Mouse (Mus musculus) hindbrain, embryonic 13.5 days (tissue): ENCODE measurements at regions not wholly inside any gene's neighbourhood (a gene's known extent, or its start where the extent isn't known, plus 50 kb on each side); places are given as distances from the start of the nearest gene placed in this dataset.

ENCODE experiments used
- ATAC-seq: fragments of 200-750 bp; cut with Nextera tagmentation; 2 replicates; pipeline ENCODE4 v1.8.0; 2017; ENCODE audit warnings: moderate TSS enrichment; ENCODE audit not compliant: low FRiP score
- H3K27ac ChIP-seq: fragments of 300-500 bp; sonication (generic); 2 replicates; pipeline ENCODE4 v1.5.1; 2015; ENCODE audit warnings: inconsistent platforms, mild to moderate bottlenecking, moderate library complexity
- H3K27me3 ChIP-seq: fragments of 300-500 bp; sonication (generic); 2 replicates; pipeline ENCODE4 v1.6.1; 2015; ENCODE audit warnings: mild to moderate bottlenecking, inconsistent platforms
- H3K36me3 ChIP-seq: fragments of 300-500 bp; sonication (generic); 2 replicates; pipeline ENCODE4 v1.6.1; 2015; ENCODE audit warnings: mild to moderate bottlenecking, inconsistent platforms
- H3K4me1 ChIP-seq: fragments of 300-500 bp; sonication (generic); replicated peaks from 2 replicates; pipeline ENCODE4 v1.6.1; 2015; ENCODE audit warnings: inconsistent platforms
- H3K4me2 ChIP-seq: fragments of 300-500 bp; sonication (generic); 2 replicates; pipeline ENCODE4 v1.6.1; 2015; ENCODE audit warnings: inconsistent platforms, mild to moderate bottlenecking, moderate library complexity
- H3K4me3 ChIP-seq: fragments of 300-500 bp; sonication (generic); 2 replicates; pipeline ENCODE4 v1.5.1; 2015; ENCODE audit warnings: mild to moderate bottlenecking, inconsistent platforms
- H3K9ac ChIP-seq: fragments of 300-500 bp; sonication (generic); 2 replicates; pipeline ENCODE4 v1.6.1; 2015; ENCODE audit warnings: mild to moderate bottlenecking, inconsistent platforms
- H3K9me3 ChIP-seq: fragments of 300-500 bp; sonication (generic); 2 replicates; pipeline ENCODE4 v1.6.1; 2016; ENCODE audit warnings: inconsistent platforms
- WGBS: fragments of 180-500 bp; shearing (Covaris S2); methylation state at CpG from one replicate; pipeline ENCODE4 v1.1.7; 2015; 5-methylcytosine and 5-hydroxymethylcytosine counted together

DNA sequence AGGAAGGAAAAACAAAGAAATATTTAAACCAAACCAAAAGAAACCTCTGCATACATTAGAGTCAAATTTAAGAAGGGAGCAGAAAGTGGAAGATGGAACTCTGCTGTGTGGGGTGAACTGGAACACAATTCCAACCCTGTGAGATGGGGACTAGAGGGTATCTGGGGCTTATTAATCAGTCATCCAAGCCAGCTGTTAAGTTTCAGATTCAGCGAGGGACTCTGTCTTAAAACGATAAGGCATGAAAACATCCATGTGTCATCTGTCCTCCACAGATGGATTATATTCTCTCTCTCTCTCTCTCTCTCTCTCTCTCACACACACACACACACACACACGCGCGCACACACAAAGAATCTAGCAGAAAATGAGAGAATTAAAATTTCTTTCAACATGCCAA is 147.6 kb upstream of the Marcks start:
- H3K9ac ChIP-seq, result no peak overlapping the region
- no peaks in the 10 kb centered on the region for H3K27me3 ChIP-seq
- no peaks in the 10 kb centered on the region for H3K9me3 ChIP-seq
- no peak overlapping the region for H3K4me3 ChIP-seq
- no peaks in the 10 kb centered on the region for H3K4me1 ChIP-seq
- no peak for ATAC-seq
- no peak overlapping the region for H3K4me2 ChIP-seq
- no peak overlapping the region for H3K27ac ChIP-seq
- no peaks in the 10 kb centered on the region for H3K36me3 ChIP-seq
- 85% methylated on average over 5 of the region's 5 CpGs for WGBS

DNA sequence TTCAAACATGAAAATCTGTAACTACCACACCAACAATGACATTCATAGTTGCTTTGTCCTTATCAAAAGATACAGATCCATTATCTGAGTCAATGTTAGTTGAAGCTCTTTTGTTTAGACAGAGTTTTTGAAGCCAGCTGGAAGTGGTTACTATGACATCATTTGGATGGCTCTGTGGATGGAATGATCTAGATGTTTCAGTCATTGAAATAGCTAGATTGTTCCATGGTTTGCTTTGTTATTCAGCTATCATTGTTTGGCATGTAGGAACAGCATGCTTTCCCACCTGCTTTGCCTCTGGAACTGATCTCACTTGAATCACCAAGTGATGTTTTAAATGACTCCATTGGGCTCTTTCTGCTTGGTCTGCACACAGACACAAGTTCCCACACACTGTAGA is 144.2 kb upstream of the Marcks start:
- H3K4me1 ChIP-seq, result no peaks in the 10 kb centered on the region

GRCm38 (mm10) chr10:37280823-37281222 is 142.1 kb upstream of the Marcks start:
- Histone ChIP-seq H3K4me1 (no peaks in the 10 kb centered on the region), H3K27me3 (no peaks in the 10 kb centered on the region), H3K9ac (no peak overlapping the region), H3K36me3 (no peaks in the 10 kb centered on the region), H3K9me3 (no peaks in the 10 kb centered on the region), H3K4me3 (no peak overlapping the region), H3K4me2 (no peak overlapping the region), H3K27ac (no peak overlapping the region)
- WGBS, result 90% methylated on average over 4 of the region's 4 CpGs
- ATAC-seq, result no peak

More for the DNA sequence above, 144.2 kb upstream of the Marcks start:
- ATAC-seq, result no peak
- H3K27me3 ChIP-seq, result no peaks in the 10 kb centered on the region
- H3K9ac ChIP-seq, result no peak overlapping the region
- no peaks in the 10 kb centered on the region for H3K9me3 ChIP-seq
- no peak overlapping the region for H3K4me3 ChIP-seq
- H3K4me2 ChIP-seq, result no peak overlapping the region
- no peak overlapping the region for H3K27ac ChIP-seq
- no peaks in the 10 kb centered on the region for H3K36me3 ChIP-seq

DNA sequence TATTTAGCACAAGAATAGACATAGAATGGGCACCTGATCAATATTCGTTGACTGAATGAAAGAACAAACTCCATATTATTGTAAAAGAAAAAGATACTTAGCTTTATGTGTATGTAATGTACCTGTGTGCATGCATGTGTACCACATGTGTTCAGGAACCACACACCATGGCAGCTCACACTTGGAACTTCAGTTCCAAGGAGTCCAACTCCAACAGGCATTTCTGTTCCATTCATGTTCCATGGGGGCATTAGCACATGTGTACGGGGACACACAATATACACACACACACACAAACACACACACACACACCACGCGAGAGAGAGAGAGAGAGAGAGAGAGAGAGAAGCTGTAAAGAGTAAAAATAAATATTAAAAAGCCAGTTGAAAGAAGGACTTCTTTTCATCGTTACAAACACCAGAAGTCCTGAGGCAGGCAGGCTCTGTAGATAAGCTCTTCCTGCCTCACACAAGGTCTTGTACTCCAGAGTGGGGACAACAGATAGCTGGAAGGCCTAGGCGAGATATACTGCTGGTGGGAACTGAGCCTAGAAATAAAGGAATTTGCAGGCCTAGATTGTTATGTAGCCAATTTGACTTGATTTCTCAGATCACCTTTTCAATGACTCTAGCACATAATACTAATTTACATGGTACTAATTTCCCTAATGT is 141.6 kb upstream of the Marcks start:
- whole genome bisulfite sequencing, result 93% methylated on average over 6 of the region's 6 CpGs
- Histone ChIP-seq H3K4me2 (no peak overlapping the region), H3K9ac (no peak overlapping the region), H3K27me3 (no peaks in the 10 kb centered on the region), H3K9me3 (no peaks in the 10 kb centered on the region), H3K4me1 (no peaks in the 10 kb centered on the region), H3K4me3 (no peak overlapping the region), H3K36me3 (no peaks in the 10 kb centered on the region), H3K27ac (no peak overlapping the region)
- ATAC-seq, result no peak

DNA sequence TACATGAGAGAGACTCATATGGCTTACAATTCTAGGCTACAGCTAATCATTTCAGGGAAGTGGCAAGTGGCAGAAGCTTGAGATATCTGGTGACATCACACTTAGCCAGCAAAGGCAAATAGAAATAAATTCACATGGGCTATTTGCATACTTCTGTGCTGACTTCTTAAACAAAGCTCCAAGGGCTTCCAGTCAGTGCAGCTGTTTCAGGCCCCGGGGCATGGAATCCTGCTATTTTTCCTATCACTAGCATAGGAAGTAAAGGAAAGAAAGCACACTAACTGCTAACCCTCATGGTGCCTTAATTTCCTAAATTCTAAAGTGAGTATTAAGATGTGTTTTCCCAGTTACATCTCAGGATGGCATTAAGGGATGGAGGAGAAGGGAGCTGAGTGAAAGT is 140.6 kb upstream of the Marcks start:
- H3K4me3 ChIP-seq, result no peak overlapping the region
- no peaks in the 10 kb centered on the region for H3K27me3 ChIP-seq
- H3K9me3 ChIP-seq, result no peaks in the 10 kb centered on the region
- H3K4me2 ChIP-seq, result no peak overlapping the region
- H3K9ac ChIP-seq, result no peak overlapping the region
- ATAC-seq, result no peak
- H3K36me3 ChIP-seq, result no peaks in the 10 kb centered on the region
- H3K27ac ChIP-seq, result no peak overlapping the region
- H3K4me1 ChIP-seq, result no peaks in the 10 kb centered on the region
- WGBS, result 45% methylated on average over 1 of the region's 1 CpGs

DNA sequence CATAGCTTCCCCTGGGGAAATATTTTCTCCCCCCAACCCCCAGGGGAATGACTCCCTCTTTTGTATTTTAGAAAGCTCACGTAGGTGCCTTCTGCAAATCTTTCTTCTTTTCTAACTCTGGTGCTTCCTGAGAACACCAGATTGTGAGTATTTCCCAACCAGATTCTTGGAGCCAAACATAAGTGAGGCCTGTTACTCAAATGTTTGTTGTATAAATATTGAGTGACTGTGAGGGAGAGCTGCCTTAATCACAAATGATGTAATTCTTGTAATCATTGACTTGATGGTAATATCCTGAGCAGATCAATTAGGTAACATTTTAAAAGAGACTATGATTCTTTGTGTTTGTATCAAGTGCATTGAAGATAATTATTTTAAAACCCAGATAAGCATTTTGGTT is 137.1 kb upstream of the Marcks start:
- Histone ChIP-seq H3K4me3 (no peak overlapping the region), H3K4me1 (no peaks in the 10 kb centered on the region), H3K9ac (no peak overlapping the region), H3K4me2 (no peak overlapping the region), H3K27ac (no peak overlapping the region), H3K9me3 (no peaks in the 10 kb centered on the region), H3K36me3 (no peaks in the 10 kb centered on the region), H3K27me3 (no peaks in the 10 kb centered on the region)
- ATAC-seq, result no peak
- WGBS, result 87% methylated on average over 1 of the region's 1 CpGs

DNA sequence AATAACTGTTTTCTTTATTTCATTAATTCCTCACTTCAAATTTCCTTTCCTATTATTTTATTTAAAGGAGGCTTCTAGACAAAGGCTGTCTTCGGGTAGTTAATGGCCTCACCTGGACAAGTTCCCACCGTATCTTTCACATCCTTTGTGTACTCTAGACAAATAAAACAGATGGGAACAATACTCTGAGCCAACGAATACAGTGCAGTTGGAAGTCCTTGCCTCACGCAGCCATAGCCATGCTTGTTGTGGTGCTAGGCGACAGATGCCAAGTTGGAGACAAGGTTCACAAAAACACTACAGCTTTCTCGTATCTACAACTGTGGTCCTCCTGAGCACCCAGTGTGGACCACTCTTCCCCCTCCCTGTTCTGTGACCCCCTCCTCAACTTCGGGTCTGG is 136.6 kb upstream of the Marcks start:
- H3K4me3 ChIP-seq, result no peak overlapping the region
- no peak overlapping the region for H3K27ac ChIP-seq
- no peaks in the 10 kb centered on the region for H3K4me1 ChIP-seq
- H3K36me3 ChIP-seq, result no peaks in the 10 kb centered on the region
- no peak for ATAC-seq
- no peak overlapping the region for H3K4me2 ChIP-seq
- H3K9me3 ChIP-seq, result no peaks in the 10 kb centered on the region
- 63% methylated on average over 7 of the region's 7 CpGs for WGBS
- no peak overlapping the region for H3K9ac ChIP-seq
- no peaks in the 10 kb centered on the region for H3K27me3 ChIP-seq

GRCm38 (mm10) chr10:37271967-37272366 is 133.2 kb upstream of the Marcks start:
- WGBS, result 76% methylated on average over 1 of the region's 1 CpGs
- no peak overlapping the region for H3K4me2 ChIP-seq
- peaks cover 4% of the 10 kb centered on the region; the same call in 1 of the 2 replicates for H3K4me1 ChIP-seq
- no peak overlapping the region for H3K27ac ChIP-seq
- H3K36me3 ChIP-seq, result no peaks in the 10 kb centered on the region
- H3K4me3 ChIP-seq, result no peak overlapping the region
- no peak overlapping the region for H3K9ac ChIP-seq
- no peak for ATAC-seq
- H3K27me3 ChIP-seq, result no peaks in the 10 kb centered on the region
- no peaks in the 10 kb centered on the region for H3K9me3 ChIP-seq

DNA sequence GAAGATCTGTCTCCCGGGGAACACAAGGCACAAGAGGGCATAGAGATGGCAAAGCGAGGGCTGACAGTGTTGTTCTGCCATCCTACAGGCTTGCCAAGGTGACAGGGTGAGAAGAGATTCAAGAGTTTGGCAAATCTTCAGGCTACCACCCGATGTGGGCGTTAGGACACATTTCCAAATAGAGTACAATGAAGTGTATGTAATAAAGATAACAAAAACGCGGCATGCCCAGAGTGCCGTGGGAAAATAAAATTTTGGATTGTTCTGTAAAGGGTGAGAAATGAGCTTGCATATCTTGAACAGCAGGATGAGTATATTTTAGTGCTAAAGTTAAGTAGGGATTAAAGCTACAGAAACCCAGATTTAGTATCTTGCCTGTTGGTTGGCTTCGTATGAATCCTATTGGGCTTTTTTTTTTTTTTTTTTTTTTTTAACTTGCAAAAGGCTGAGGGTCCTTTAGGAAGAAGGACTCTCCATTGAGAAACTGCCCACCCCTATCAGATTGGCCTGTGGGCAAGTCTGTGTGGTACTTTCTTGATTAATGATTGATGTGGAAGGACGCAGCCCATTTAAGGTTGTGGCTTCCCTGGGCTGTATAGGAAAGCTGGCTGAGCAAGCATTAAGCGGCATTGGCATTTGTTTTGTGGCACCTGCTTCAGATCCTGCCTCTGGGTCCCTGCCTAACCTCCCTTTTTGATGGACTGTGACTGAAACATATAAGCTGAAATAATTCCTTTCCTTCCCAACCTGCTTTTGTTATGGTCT is 131.7 kb upstream of the Marcks start:
- Histone ChIP-seq H3K4me2 (no peak overlapping the region), H3K4me1 (peaks cover 4% of the 10 kb centered on the region; the same call in 1 of the 2 replicates), H3K27ac (no peak overlapping the region), H3K4me3 (no peak overlapping the region), H3K36me3 (no peaks in the 10 kb centered on the region), H3K9me3 (no peaks in the 10 kb centered on the region), H3K9ac (no peak overlapping the region), H3K27me3 (no peaks in the 10 kb centered on the region)
- WGBS, result 79% methylated on average over 10 of the region's 10 CpGs
- ATAC-seq, result no peak

- Histone ChIP-seq H3K36me3 (no peaks in the 10 kb centered on the region), H3K27ac (no peak overlapping the region), H3K4me1 (peaks cover 4% of the 10 kb centered on the region; the same call in 1 of the 2 replicates), H3K27me3 (no peaks in the 10 kb centered on the region), H3K9ac (no peak overlapping the region), H3K9me3 (no peaks in the 10 kb centered on the region), H3K4me3 (no peak overlapping the region), H3K4me2 (no peak overlapping the region)
- ATAC-seq, result no peak
- WGBS, result 77% methylated on average over 1 of the region's 1 CpGs
Observed at GRCm38 (mm10) chr10:37266909-37267308, 128.2 kb upstream of the Marcks start.

- Histone ChIP-seq H3K27ac (no peak overlapping the region), H3K4me3 (no peak overlapping the region), H3K4me2 (no peak overlapping the region), H3K4me1 (no peaks in the 10 kb centered on the region), H3K9me3 (no peaks in the 10 kb centered on the region), H3K27me3 (no peaks in the 10 kb centered on the region), H3K36me3 (no peaks in the 10 kb centered on the region), H3K9ac (no peak overlapping the region)
- no peak for ATAC-seq
- WGBS, result 83% methylated on average over 8 of the region's 8 CpGs
Observed at GRCm38 (mm10) chr10:37260791-37261488, 122.2 kb upstream of the Marcks start.

- WGBS, result 89% methylated on average over 3 of the region's 3 CpGs
- ATAC-seq, result no peak
Observed at GRCm38 (mm10) chr10:37259186-37259585, 120.5 kb upstream of the Marcks start.

More at GRCm38 (mm10) chr10:37259186-37259585, 120.5 kb upstream of the Marcks start:
- no peak overlapping the region for H3K4me2 ChIP-seq
- H3K9ac ChIP-seq, result no peak overlapping the region
- H3K27me3 ChIP-seq, result no peaks in the 10 kb centered on the region
- H3K27ac ChIP-seq, result no peak overlapping the region
- no peaks in the 10 kb centered on the region for H3K4me1 ChIP-seq
- no peaks in the 10 kb centered on the region for H3K36me3 ChIP-seq
- no peak overlapping the region for H3K4me3 ChIP-seq
- H3K9me3 ChIP-seq, result no peaks in the 10 kb centered on the region
